Mouse (Mus musculus) neural tube, postnatal 0 days (tissue): ENCODE measurements around the gene Try10. TPM values are rescaled to one million over a fixed set of nuclear protein-coding genes. Genes with fewer than 3 reads are reported as not detected.

Source experiments
- polyA plus RNA-seq: library from polyadenylated mRNA; unstranded; fragments of >200 nt; fragmentation: Nextera tagmentation; extraction: Ambion mirVana; gene quantifications from 2 replicates; pipeline ENCODE4 v1.2.1, GENCODE M21; 2015

Try10 gene
- not detected in 2 replicates for polyA plus RNA-seq

DNA sequence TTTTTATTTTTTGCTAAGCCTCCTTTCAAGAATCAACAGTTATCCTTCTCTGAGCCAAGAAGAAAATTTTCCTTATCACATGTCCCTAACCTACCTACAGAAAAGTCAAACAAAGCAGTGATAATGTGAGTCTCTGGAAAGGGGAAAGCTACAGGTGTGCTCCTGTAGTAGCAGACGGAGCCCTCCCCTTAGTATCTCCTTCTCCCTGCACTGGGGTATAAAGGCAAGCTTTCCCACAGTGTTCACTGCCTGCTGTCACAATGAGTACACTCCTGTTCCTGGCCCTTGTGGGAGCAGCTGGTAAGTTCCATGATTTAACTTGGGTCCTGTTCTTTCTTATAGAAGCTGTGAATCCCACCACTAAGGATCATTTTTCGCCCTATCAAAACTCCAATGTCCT is at the start of gene Try10:
Gene Try10, plus strand, starts transcription at position 174 of the 400 bp plus-strand sequence.

DNA sequence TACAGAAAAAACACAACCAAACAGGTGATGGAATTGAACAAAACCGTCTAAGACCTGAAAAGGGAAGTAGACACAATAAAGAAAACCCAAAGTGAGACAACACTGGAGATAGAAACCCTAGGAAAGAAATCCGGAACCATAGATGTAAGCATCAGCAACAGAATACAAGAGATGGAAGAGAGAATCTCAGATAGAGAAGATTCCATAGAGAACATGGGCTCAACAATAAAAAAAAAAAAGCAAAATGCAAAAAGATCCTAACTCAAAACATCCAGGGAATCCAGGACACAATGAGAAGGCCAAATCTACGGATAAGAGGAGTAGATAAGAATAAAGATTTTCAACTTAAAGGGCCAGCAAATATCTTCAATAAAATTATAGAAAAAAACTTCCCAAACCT is 37.2 kb upstream of the Try10 start, which contains the start of gene Try5:
Gene Try5, minus strand, starts transcription at position 101 of the 400 bp plus-strand sequence.

GRCm38 (mm10) chr6:41377578-41377977 is 23.7 kb downstream of the Try10 start, which contains the start of gene Prss3:
Gene Prss3 (minus strand): TSS chr6:41377678.

DNA sequence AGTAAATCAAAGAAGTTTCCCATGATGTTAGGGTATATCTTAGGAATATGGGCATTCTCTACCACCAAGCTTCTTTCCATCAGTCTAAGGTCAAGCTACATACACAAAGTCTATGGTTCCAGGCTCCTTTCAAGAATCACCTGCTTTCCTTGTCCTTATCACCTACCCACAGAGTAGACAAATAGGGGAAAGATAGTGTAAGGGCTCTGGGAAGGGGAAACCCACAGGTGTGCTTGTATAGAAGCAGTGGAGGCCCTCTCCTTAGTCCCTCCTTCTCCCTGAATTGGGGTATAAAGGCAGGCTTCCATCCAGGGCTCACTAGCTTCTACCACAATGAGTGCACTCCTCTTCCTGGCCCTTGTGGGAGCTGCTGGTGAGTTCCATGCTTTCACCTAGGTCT is 38.2 kb downstream of the Try10 start, which contains the start of gene Gm5771:
Gene Gm5771, plus strand, starts transcription at position 301 of the 400 bp plus-strand sequence.

Other genes with a start within 250 kb of the Try10 start
- gene Try4, start 51.8 kb upstream of the Try10 start, polyA plus RNA-seq: not detected in 2 replicates
- 0.53 and 0.70 TPM in 2 replicates for gene Try5, start 37.3 kb upstream of the Try10 start, polyA plus RNA-seq
- not detected in 2 replicates for gene Prss3, start 23.6 kb downstream of the Try10 start, polyA plus RNA-seq
- gene Gm5771, start 38.3 kb downstream of the Try10 start, polyA plus RNA-seq: not detected in 2 replicates
- gene Gm10334, start 92.0 kb downstream of the Try10 start, polyA plus RNA-seq: not detected in 2 replicates
- gene Prss1, start 104.8 kb downstream of the Try10 start, polyA plus RNA-seq: not detected in 2 replicates
- not detected in 2 replicates for gene Prss2, start 167.7 kb downstream of the Try10 start, polyA plus RNA-seq